Mouse (Mus musculus): Measurements from ENCODE around the gene Ykt6.

DNA sequence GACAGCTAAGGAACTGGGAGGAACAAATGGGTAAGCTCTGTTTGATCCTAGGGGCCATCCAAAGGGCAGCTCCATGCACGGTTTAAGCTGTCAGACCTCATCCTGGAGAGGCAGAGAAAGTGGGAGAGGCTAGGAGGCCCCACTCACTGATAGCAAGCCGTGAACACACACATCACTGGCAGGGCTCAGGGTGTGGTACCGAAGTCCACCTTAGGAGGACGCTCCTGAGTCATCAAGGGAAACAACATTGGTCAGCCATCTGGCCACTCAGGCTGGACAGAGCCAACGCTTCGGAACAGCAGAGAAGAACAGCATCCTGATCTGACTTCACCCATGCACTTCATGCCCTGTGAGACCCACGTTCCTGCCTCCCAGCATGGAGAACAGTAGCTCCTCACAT is 23.6 kb downstream of the Ykt6 start:
- TF ChIP-seq CTCF (IDR thresholded peaks at IDR 0.05; ENCODE audit: low read depth) (no peak), EP300 (IDR thresholded peaks at IDR 0.05; ENCODE audit: low read depth) (no peak)
